Mouse (Mus musculus) central nervous system, embryonic 18 days (tissue): ENCODE data around the gene Gm17651. TPM values are rescaled to one million over a fixed set of nuclear protein-coding genes. Genes with fewer than 3 reads are reported as not detected.

Experiments
- polyA plus RNA-seq: library from polyadenylated mRNA; depleted of rRNA; stranded (reverse); fragments of >200 nt; gene quantifications from 2 replicates; pipeline ENCODE4 v1.2.3, GENCODE M21; 2012; rRNA removed

Gene Gm17651
- not detected in 2 replicates for polyA plus RNA-seq

GRCm38 (mm10) chr3:97674644-97675110, at the start of gene Gm17651:
Gene Gm17651, minus strand, starts transcription at chr3:97674694.

GRCm38 (mm10) chr3:97657655-97658411, 16.7 kb downstream of the Gm17651 start, which contains the start of gene Prkab2:
Gene Prkab2, plus strand, starts transcription at chr3:97658193.

DNA sequence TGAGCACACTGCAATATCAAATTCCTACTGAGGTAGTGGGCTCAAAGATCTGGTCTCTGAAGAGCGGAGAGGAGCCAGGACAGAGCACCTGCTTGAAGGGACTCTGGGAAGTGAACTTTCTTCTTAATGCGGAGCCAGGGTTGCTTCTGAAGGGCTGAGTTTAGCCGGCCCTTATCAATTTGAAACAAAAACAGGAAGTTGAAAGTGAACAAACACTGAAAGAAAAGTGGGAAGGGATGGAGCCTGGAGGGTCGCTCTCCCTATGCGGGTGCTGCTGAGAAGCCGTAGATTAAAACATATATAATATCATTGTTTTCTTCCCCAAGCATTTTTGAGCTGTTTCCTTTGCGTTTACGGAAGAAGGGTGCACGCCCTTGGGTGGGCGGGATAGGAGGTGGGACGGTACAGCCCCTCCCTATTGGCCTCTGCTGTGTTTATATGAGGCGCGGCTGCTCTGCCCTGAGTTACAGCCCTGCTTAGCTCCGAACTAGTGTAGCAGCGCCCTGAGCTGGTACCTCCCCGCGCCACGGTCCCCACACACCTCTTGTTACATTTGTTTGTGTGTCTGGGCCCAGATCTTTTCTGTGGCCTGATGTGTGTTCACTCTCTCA, 46.0 kb downstream of the Gm17651 start, which contains the start of gene Fmo5:
Fmo5 (plus strand) TSS at position 414 of the 611 bp plus-strand sequence.

Other genes starting within 250 kb of the Gm17651 start
- 4.7 and 5.6 TPM in 2 replicates for gene Chd1l, start 64.5 kb downstream of the Gm17651 start, polyA plus RNA-seq
- 0.82 and 1.0 TPM in 2 replicates for gene Fmo5, start 45.9 kb downstream of the Gm17651 start, polyA plus RNA-seq
- gene Prkab2, start 16.5 kb downstream of the Gm17651 start, polyA plus RNA-seq, result 30.1 and 31.8 TPM in 2 replicates
- 72.1 and 76.8 TPM in 2 replicates for gene Pde4dip, start 214.0 kb upstream of the Gm17651 start, polyA plus RNA-seq
- gene Sec22b, start 226.5 kb upstream of the Gm17651 start, polyA plus RNA-seq, result 61.4 and 64.2 TPM in 2 replicates